Mouse (Mus musculus): ENCODE results near the gene Xpo5. TPM values are rescaled to one million over a fixed set of nuclear protein-coding genes. Genes with fewer than 3 reads are reported as not detected.

Xpo5 gene
- polyA plus RNA-seq, 1 experiment: 46.1 TPM

DNA sequence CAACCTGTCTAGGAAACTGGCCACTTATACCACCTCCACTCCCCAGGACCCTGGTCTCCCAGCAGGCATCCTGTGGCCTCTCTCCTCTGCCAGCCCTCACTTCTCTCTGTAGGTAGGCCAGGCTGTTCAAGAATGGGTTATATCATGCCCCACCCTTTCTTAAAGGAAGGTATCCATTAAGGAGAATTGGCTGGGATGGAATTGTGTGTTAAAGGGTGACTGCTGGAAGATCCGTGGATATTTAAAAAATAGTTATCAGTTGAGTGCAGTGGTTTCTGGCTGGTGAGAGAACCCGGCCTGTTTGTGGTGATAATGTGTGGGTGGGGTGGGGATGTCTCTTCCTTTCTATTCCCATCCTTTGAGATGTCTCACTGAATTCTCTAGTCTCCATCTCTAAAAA lies 43.3 kb upstream of the Xpo5 start:
- Histone ChIP-seq H3ac (ENCODE audit: control insufficient read depth, insufficient read length, low read depth) (no peak overlapping the region), H3K79me3 (ENCODE audit: low read depth) (peaks cover 5% of the 10 kb centered on the region), H3K36me3 (ENCODE audit: control insufficient read depth, insufficient read depth) (peaks cover 5% of the 10 kb centered on the region), H3K27me3 (ENCODE audit: control insufficient read depth, insufficient read depth, insufficient read length) (no peaks in the 10 kb centered on the region), H3K4me3 (ENCODE audit: insufficient read depth, poor library complexity, severe bottlenecking) (no peak overlapping the region), H3K79me2 (ENCODE audit: control insufficient read depth, insufficient read depth) (peaks cover 18% of the 10 kb centered on the region)
- TF ChIP-seq CTCF (IDR thresholded peaks at IDR 0.05; ENCODE audit: control insufficient read depth, insufficient read depth, insufficient read length) (no peak), MYOG (IDR thresholded peaks at IDR 0.05; ENCODE audit: control insufficient read depth, extremely low read depth, insufficient read length) (no peak), MYOD1 (IDR thresholded peaks at IDR 0.05; ENCODE audit: control insufficient read depth, insufficient read length, low read depth) (no peak), MAX (IDR thresholded peaks at IDR 0.05) (no peak), CEBPB (IDR thresholded peaks at IDR 0.05; ENCODE audit: low read depth) (no peak), USF1 (IDR thresholded peaks at IDR 0.05; ENCODE audit: low read depth) (no peak), FOSL1 (IDR thresholded peaks at IDR 0.05; ENCODE audit: insufficient read depth, low read length, poor library complexity, severe bottlenecking) (no peak)

DNA sequence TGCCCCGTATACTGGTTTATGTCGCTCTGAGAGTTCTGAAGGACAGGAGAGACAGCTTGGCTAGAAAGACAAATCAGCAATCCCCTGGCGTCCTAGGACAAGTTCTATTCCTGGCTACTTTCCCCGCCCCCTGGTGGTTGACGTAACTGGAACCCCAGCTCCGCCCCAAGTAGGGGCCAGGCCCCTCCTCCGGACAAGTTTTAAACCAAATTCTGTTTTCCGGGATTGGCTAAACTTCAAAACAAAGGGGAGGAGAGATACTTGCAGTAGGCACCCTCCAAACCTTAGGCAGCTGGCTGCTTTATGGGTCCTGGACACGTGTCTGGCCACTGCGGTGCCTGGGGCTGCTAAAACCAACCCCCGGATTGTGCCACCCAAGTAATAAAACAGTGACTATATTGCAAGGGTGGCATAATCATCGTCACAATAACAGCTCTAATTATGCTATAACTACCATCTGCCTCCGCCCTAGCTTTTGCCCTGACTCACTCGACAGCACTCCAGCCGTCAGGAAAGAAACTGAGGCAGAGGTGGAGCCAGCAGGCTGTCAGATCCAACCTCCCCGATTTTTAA lies 42.4 kb upstream of the Xpo5 start:
- TF ChIP-seq MAX (IDR thresholded peaks at IDR 0.05) (peak; percentile 88), USF1 (IDR thresholded peaks at IDR 0.05; ENCODE audit: low read depth) (peak; percentile 51), CTCF (IDR thresholded peaks at IDR 0.05; ENCODE audit: control insufficient read depth, insufficient read depth, insufficient read length) (no peak)
- H3K79me3 ChIP-seq (ENCODE audit: low read depth): peaks cover 5% of the 10 kb centered on the region
- peak overlapping the region; percentile 51 for H3ac ChIP-seq (ENCODE audit: control insufficient read depth, insufficient read length, low read depth)
- peak overlapping the region; percentile 35 for H3K4me3 ChIP-seq (ENCODE audit: insufficient read depth, poor library complexity, severe bottlenecking)
- H3K79me2 ChIP-seq (ENCODE audit: control insufficient read depth, insufficient read depth): peaks cover 18% of the 10 kb centered on the region
- H3K27me3 ChIP-seq (ENCODE audit: control insufficient read depth, insufficient read depth, insufficient read length): no peaks in the 10 kb centered on the region
- peaks cover 14% of the 10 kb centered on the region for H3K36me3 ChIP-seq (ENCODE audit: control insufficient read depth, insufficient read depth)

DNA sequence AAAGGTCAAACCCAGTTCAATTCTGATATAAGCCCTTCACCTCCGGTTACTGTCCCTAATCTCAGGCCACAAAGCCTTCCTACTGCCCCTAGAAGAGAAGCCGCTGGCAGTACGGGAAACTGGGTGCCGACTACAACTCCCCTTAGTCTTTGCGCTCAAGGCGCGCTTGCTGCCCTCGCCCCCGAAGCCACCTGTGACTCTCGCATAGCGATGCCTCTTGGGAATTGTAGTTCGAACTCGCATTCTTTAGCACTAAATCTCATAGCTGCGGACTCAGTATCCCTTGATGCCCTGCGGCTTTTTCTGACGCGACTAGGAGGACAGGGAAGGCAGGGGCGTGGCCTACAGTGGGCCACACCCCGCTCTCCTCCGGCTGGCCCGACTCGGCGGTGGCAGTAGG lies 41.9 kb upstream of the Xpo5 start, which contains the start of gene Gtpbp2:
Gene Gtpbp2, plus strand, starts transcription at position 347 of the 400 bp plus-strand sequence.
- Histone ChIP-seq H3K79me3 (ENCODE audit: low read depth) (peaks cover 5% of the 10 kb centered on the region), H3K79me2 (ENCODE audit: control insufficient read depth, insufficient read depth) (peaks cover 18% of the 10 kb centered on the region), H3K36me3 (ENCODE audit: control insufficient read depth, insufficient read depth) (peaks cover 19% of the 10 kb centered on the region), H3K4me3 (ENCODE audit: insufficient read depth, poor library complexity, severe bottlenecking) (peak within 1 kb of the TSS; percentile 58), H3K27me3 (ENCODE audit: control insufficient read depth, insufficient read depth, insufficient read length) (no peaks in the 10 kb centered on the region), H3ac (ENCODE audit: control insufficient read depth, insufficient read length, low read depth) (peak within 1 kb of the TSS; percentile 63)
- TF ChIP-seq USF1 (IDR thresholded peaks at IDR 0.05; ENCODE audit: low read depth) (peak; percentile 55), MYOG (IDR thresholded peaks at IDR 0.05; ENCODE audit: control insufficient read depth, extremely low read depth, insufficient read length) (no peak)

DNA sequence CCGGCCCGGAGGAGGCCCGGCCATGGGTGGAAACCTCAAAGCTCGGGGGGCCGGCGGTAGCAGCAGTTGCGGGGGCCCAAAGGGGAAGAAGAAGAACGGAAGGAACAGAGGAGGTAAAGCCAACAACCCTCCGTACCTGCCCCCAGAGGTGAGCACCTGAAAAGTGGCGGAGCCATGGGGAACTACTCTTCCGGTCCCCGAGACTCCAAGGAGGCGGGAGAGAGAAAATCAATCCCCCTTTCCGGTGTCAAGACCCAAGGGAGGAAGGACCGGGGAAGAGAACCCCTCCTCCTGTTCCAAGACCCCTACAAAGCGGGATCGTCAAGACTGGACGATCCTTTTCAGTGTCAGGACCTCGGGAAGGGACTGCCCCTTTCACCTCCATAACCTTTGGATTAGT lies 41.4 kb upstream of the Xpo5 start:
- Histone ChIP-seq H3K79me2 (ENCODE audit: control insufficient read depth, insufficient read depth) (peaks cover 18% of the 10 kb centered on the region), H3K79me3 (ENCODE audit: low read depth) (peaks cover 5% of the 10 kb centered on the region), H3K4me3 (ENCODE audit: insufficient read depth, poor library complexity, severe bottlenecking) (peak overlapping the region; percentile 58), H3ac (ENCODE audit: control insufficient read depth, insufficient read length, low read depth) (peak overlapping the region; percentile 63), H3K36me3 (ENCODE audit: control insufficient read depth, insufficient read depth) (peaks cover 20% of the 10 kb centered on the region), H3K27me3 (ENCODE audit: control insufficient read depth, insufficient read depth, insufficient read length) (no peaks in the 10 kb centered on the region)
- TF ChIP-seq MYOG (IDR thresholded peaks at IDR 0.05; ENCODE audit: control insufficient read depth, extremely low read depth, insufficient read length) (no peak), CTCF (IDR thresholded peaks at IDR 0.05; ENCODE audit: control insufficient read depth, insufficient read depth, insufficient read length) (no peak), MYOD1 (IDR thresholded peaks at IDR 0.05; ENCODE audit: control insufficient read depth, insufficient read length, low read depth) (no peak), MAX (IDR thresholded peaks at IDR 0.05) (no peak), USF1 (IDR thresholded peaks at IDR 0.05; ENCODE audit: low read depth) (no peak), FOSL1 (IDR thresholded peaks at IDR 0.05; ENCODE audit: insufficient read depth, low read length, poor library complexity, severe bottlenecking) (no peak), CEBPB (IDR thresholded peaks at IDR 0.05; ENCODE audit: low read depth) (no peak)

DNA sequence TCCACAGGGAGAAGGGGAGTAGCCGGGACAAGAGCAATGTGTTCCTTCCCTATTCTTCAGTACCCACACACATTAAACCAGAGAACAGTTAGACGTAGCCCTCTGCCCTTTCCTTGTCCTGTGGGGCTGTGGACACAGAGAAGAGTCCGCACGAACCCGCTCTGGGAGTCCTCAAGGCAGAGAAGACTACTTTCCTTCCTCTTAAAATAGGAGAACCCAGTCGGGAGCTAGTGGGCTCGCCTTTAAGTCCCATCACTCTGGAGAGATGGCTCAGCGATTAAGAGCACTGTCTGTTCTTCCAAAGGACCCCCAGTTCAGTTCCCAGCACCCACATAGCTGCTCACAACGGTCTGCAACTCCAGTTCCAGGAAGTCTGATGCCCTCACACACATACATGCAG lies 40.9 kb upstream of the Xpo5 start:
- peak overlapping the region; percentile 58 for H3K4me3 ChIP-seq (ENCODE audit: insufficient read depth, poor library complexity, severe bottlenecking)
- H3ac ChIP-seq (ENCODE audit: control insufficient read depth, insufficient read length, low read depth): peak overlapping the region; percentile 63
- H3K36me3 ChIP-seq (ENCODE audit: control insufficient read depth, insufficient read depth): peaks cover 20% of the 10 kb centered on the region
- no peaks in the 10 kb centered on the region for H3K27me3 ChIP-seq (ENCODE audit: control insufficient read depth, insufficient read depth, insufficient read length)
- no peak for TF ChIP-seq USF1 (IDR thresholded peaks at IDR 0.05; ENCODE audit: low read depth)
- no peak for TF ChIP-seq MAX (IDR thresholded peaks at IDR 0.05)
- no peak for TF ChIP-seq MYOD1 (IDR thresholded peaks at IDR 0.05; ENCODE audit: control insufficient read depth, insufficient read length, low read depth)
- TF ChIP-seq CEBPB (IDR thresholded peaks at IDR 0.05; ENCODE audit: low read depth): no peak
- no peak for TF ChIP-seq FOSL1 (IDR thresholded peaks at IDR 0.05; ENCODE audit: insufficient read depth, low read length, poor library complexity, severe bottlenecking)
- TF ChIP-seq CTCF (IDR thresholded peaks at IDR 0.05; ENCODE audit: control insufficient read depth, insufficient read depth, insufficient read length): no peak
- no peak for TF ChIP-seq MYOG (IDR thresholded peaks at IDR 0.05; ENCODE audit: control insufficient read depth, extremely low read depth, insufficient read length)
- H3K79me3 ChIP-seq (ENCODE audit: low read depth): peaks cover 5% of the 10 kb centered on the region
- peaks cover 18% of the 10 kb centered on the region for H3K79me2 ChIP-seq (ENCODE audit: control insufficient read depth, insufficient read depth)

DNA sequence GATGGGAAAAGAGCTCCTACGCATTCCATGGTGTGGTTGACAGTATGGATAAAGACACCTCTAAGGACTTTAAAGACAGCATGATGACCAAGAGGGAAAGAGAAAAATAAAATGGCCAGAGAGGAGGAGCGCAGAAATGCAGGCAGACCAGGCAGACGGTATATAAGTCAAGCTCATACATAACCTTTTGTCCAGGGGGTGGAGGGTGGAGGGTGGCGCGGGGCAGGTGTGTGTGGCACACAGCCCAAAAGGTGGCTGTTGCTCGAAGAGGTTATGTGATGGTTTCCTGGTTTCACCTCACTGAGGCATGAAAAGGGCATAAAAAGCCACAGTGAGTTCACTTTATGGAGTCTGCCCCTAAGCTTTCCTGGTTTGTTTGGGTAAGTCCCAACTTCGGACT lies 40.0 kb upstream of the Xpo5 start:
- Histone ChIP-seq H3K36me3 (ENCODE audit: control insufficient read depth, insufficient read depth) (peaks cover 27% of the 10 kb centered on the region), H3K27me3 (ENCODE audit: control insufficient read depth, insufficient read depth, insufficient read length) (no peaks in the 10 kb centered on the region), H3K79me2 (ENCODE audit: control insufficient read depth, insufficient read depth) (peaks cover 18% of the 10 kb centered on the region), H3K4me3 (ENCODE audit: insufficient read depth, poor library complexity, severe bottlenecking) (no peak overlapping the region), H3ac (ENCODE audit: control insufficient read depth, insufficient read length, low read depth) (no peak overlapping the region), H3K79me3 (ENCODE audit: low read depth) (peaks cover 5% of the 10 kb centered on the region)
- TF ChIP-seq MAX (IDR thresholded peaks at IDR 0.05) (no peak), MYOG (IDR thresholded peaks at IDR 0.05; ENCODE audit: control insufficient read depth, extremely low read depth, insufficient read length) (no peak), CEBPB (IDR thresholded peaks at IDR 0.05; ENCODE audit: low read depth) (no peak), USF1 (IDR thresholded peaks at IDR 0.05; ENCODE audit: low read depth) (no peak), MYOD1 (IDR thresholded peaks at IDR 0.05; ENCODE audit: control insufficient read depth, insufficient read length, low read depth) (no peak), CTCF (IDR thresholded peaks at IDR 0.05; ENCODE audit: control insufficient read depth, insufficient read depth, insufficient read length) (no peak), FOSL1 (IDR thresholded peaks at IDR 0.05; ENCODE audit: insufficient read depth, low read length, poor library complexity, severe bottlenecking) (no peak)
